ENCODE assay signal across 8 mouse cellular contexts in genomic region chr9:96118861-96119772, GRCm38 (mm10). TPM values are rescaled to one million over a fixed set of nuclear protein-coding genes. Genes with fewer than 3 reads are reported as not detected.
DNase-seq lines count a peak whose midpoint lies in the region; ATAC-seq lines count a peak whose summit lies in the region.

TSS of gene Gk5 (plus strand) at chr9:96119362.

- peaks cover 6% of the 10 kb centered on the region for H3K27me3 ChIP-seq in megakaryocyte, embryonic 14.5 days (replicated peaks)

- no peaks in the 10 kb centered on the region for H3K36me3 ChIP-seq in megakaryocyte, embryonic 14.5 days (replicated peaks; ENCODE audit: low read length)

- peak within 1 kb of the TSS; percentile 99 for H3K4me3 ChIP-seq in megakaryocyte, embryonic 14.5 days (replicated peaks)

- peak; percentile 97 for DNase-seq in ZHBTc4 (ENCODE audit: low read depth, low spot score)
- peak; percentile 94 to 96 for DNase-seq in gastrocnemius, adult 8-10 months (ENCODE audit: low spot score in 2 of 2)
- DNase-seq in hindlimb bud, embryonic 11.5 days (ENCODE audit: extremely low spot score, low read depth, low spot score) = peak; percentile 85
- peak; percentile 86 to 87 for DNase-seq in left cerebral cortex, adult 8-10 months (ENCODE audit: low spot score in 2 of 2)
- DNase-seq in right cerebral cortex, postnatal 10 days (ENCODE audit: low spot score in 2 of 2) = peak; percentile 96 to 99
- DNase-seq in urinary bladder, postnatal 25 days (ENCODE audit: low spot score) = peak; percentile 100

- no peaks in the 10 kb centered on the region; the same call in 1 of the 2 replicates for H3K9me3 ChIP-seq in megakaryocyte, embryonic 14.5 days

- peaks cover 17% of the 10 kb centered on the region for H3K4me1 ChIP-seq in megakaryocyte, embryonic 14.5 days

- peak; percentile 96 for ATAC-seq in common myeloid progenitor, adult 5-6 weeks (replicated peaks; ENCODE audit: low read depth, poor library complexity, severe bottlenecking)

RNA-seq across cellular contexts. Expression of gene Gk5, which starts in this region (rescaled TPM):
- total RNA-seq in common myeloid progenitor, adult 5-6 weeks (2017) = 0.91 and 1.9 TPM in 2 replicates
- total RNA-seq in gastrocnemius, adult 8-10 months (2022) = 1 to 10 TPM; 1.0 to 1.7 (median 1.3) TPM
- 1 to 10 TPM; 4.2 to 5.5 (median 4.6) TPM for total RNA-seq in left cerebral cortex, adult 8-10 months (2022)
- 0.28 TPM in 1 of 2 replicates, not detected in the other for polyA plus RNA-seq in megakaryocyte, embryonic 14.5 days (2012; ENCODE audit: insufficient read depth, low replicate concordance)

Comparison
In these comparisons a context has a peak if more than half of its experiments do, and no peak if none do; other contexts are left out.
1. Peak in every context shown above with its lines: DNase-seq, ATAC-seq and H3K4me3 ChIP-seq.